Mouse (Mus musculus) MEL (cell line): ENCODE results near the gene Krt26. TPM values are rescaled to one million over a fixed set of nuclear protein-coding genes. Genes with fewer than 3 reads are reported as not detected.

Source experiments
- DNase-seq: peaks from one replicate; pipeline ENCODE4 v3.0.0; 2011; ENCODE audit warnings: low read depth, low spot score
- H3K27ac ChIP-seq: 2 replicates; pipeline ENCODE4 v1.5.1; 2012; ENCODE audit warnings: low read depth, mild to moderate bottlenecking, control low read depth, low read length, moderate library complexity; ENCODE audit not compliant: control insufficient read depth
- H3K27me3 ChIP-seq, 2 experiments: fragments of 150-350 bp in 1 of 2; sonication (generic) in 1 of 2; 2 replicates each; pipeline ENCODE4 v1.6.1; 2012; ENCODE audit warnings: low read length in 2 of 2, mild to moderate bottlenecking in 2 of 2, improper control_type of control experiment in 1 of 2, moderate library complexity in 1 of 2; ENCODE audit not compliant: insufficient read depth in 2 of 2, control insufficient read depth in 1 of 2
- H3K36me3 ChIP-seq, 2 experiments: 2 replicates each; pipeline ENCODE4 v1.6.1; 2012 to 2014; ENCODE audit warnings: low read length in 2 of 2, improper control_type of control experiment in 1 of 2, inconsistent platforms in 1 of 2, mild to moderate bottlenecking in 1 of 2; ENCODE audit not compliant: insufficient read depth in 2 of 2, control insufficient read depth in 1 of 2
- H3K4me1 ChIP-seq, 2 experiments: fragments of 150-350 bp in 1 of 2; sonication (generic) in 1 of 2; 2 replicates each; pipeline ENCODE4 v1.6.1; 2012; ENCODE audit warnings: low read length in 2 of 2, improper control_type of control experiment in 1 of 2, mild to moderate bottlenecking in 1 of 2; ENCODE audit not compliant: insufficient read depth in 2 of 2, control insufficient read depth in 1 of 2
- H3K4me3 ChIP-seq, 2 experiments: fragments of 150-350 bp in 1 of 2; sonication (generic) in 1 of 2; 2 replicates each; pipeline ENCODE4 v1.5.1; 2012; ENCODE audit warnings: low read depth in 2 of 2, low read length in 2 of 2, mild to moderate bottlenecking in 2 of 2, moderate library complexity in 2 of 2, control low read depth in 1 of 2, improper control_type of control experiment in 1 of 2; ENCODE audit not compliant: control insufficient read depth in 1 of 2, insufficient read depth in 1 of 2
- H3K79me2 ChIP-seq: 2 replicates; pipeline ENCODE4 v1.6.1; 2012; ENCODE audit warnings: mild to moderate bottlenecking, low read length, moderate library complexity; ENCODE audit not compliant: control insufficient read depth, poor library complexity, insufficient read depth
- H3K9ac ChIP-seq: 2 replicates; pipeline ENCODE4 v1.6.1; 2012; ENCODE audit warnings: low read depth, mild to moderate bottlenecking, control low read depth, low read length, moderate library complexity; ENCODE audit not compliant: control insufficient read depth, poor library complexity, severe bottlenecking
- H3K9me3 ChIP-seq: fragments of 150-350 bp; sonication (generic); replicated peaks from 2 replicates; pipeline ENCODE4 v1.6.1; 2012; ENCODE audit warnings: mild to moderate bottlenecking, low read length, improper control_type of control experiment, moderate library complexity; ENCODE audit not compliant: insufficient read depth
- BHLHE40 ChIP-seq: IDR thresholded peaks from 2 replicates; pipeline ENCODE4 v1.6.1; 2012; ENCODE audit warnings: low read depth, mild to moderate bottlenecking, inconsistent platforms, low read length, improper control_type of control experiment, borderline replicate concordance
- CHD1 ChIP-seq: IDR thresholded peaks from 2 replicates; pipeline ENCODE4 v1.6.1; 2012; ENCODE audit warnings: low read depth, mild to moderate bottlenecking, inconsistent platforms, low read length, improper control_type of control experiment
- CHD2 ChIP-seq: IDR thresholded peaks from 2 replicates; pipeline ENCODE4 v1.6.1; 2011; ENCODE audit warnings: low read length, improper control_type of control experiment
- CTCF ChIP-seq, 3 experiments: IDR thresholded peaks in 2 of 3; conservative IDR thresholded peaks in 1 of 3; 2 replicates each; pipeline ENCODE4 v1.5.1; 2011 to 2012; ENCODE audit warnings: low read length in 3 of 3, low read depth in 2 of 3, mild to moderate bottlenecking in 2 of 3, improper control_type of control experiment in 1 of 3, inconsistent platforms in 1 of 3, mixed read lengths in 1 of 3, moderate library complexity in 1 of 3; ENCODE audit not compliant: control insufficient read depth in 1 of 3, insufficient read depth in 1 of 3, poor library complexity in 1 of 3, severe bottlenecking in 1 of 3
- E2F4 ChIP-seq: IDR thresholded peaks from 2 replicates; pipeline ENCODE4 v1.6.1; 2011; ENCODE audit warnings: low read depth, low read length, improper control_type of control experiment, borderline replicate concordance
- ELF1 ChIP-seq: IDR thresholded peaks from 2 replicates; pipeline ENCODE4 v1.6.1; 2014; ENCODE audit warnings: low read depth, mild to moderate bottlenecking, inconsistent platforms, low read length, improper control_type of control experiment, moderate library complexity
- ETS1 ChIP-seq: IDR thresholded peaks from 2 replicates; pipeline ENCODE4 v1.6.1; 2012; ENCODE audit warnings: low read depth, mild to moderate bottlenecking, inconsistent platforms, low read length, improper control_type of control experiment, moderate library complexity
- GABPA ChIP-seq: IDR thresholded peaks from 2 replicates; pipeline ENCODE4 v1.6.1; 2012; ENCODE audit warnings: low read depth, mild to moderate bottlenecking, inconsistent platforms, low read length, improper control_type of control experiment, moderate library complexity
- GATA1 ChIP-seq: IDR thresholded peaks from 2 replicates; pipeline ENCODE4 v1.6.1; 2011; ENCODE audit warnings: low read depth, low read length, improper control_type of control experiment
- HCFC1 ChIP-seq: IDR thresholded peaks from 2 replicates; pipeline ENCODE4 v1.6.1; 2012; ENCODE audit warnings: low read depth, mild to moderate bottlenecking, inconsistent platforms, low read length, improper control_type of control experiment, moderate library complexity
- JUND ChIP-seq: IDR thresholded peaks from 2 replicates; pipeline ENCODE4 v1.6.1; 2011; ENCODE audit warnings: low read depth, mild to moderate bottlenecking, improper control_type of control experiment, low read length
- KAT2A ChIP-seq: conservative IDR thresholded peaks from 2 replicates; pipeline ENCODE4 v1.6.1; 2012; ENCODE audit warnings: low read depth, low read length, improper control_type of control experiment, inconsistent platforms
- MAFK ChIP-seq: IDR thresholded peaks from 2 replicates; pipeline ENCODE4 v1.6.1; 2011; ENCODE audit warnings: low read depth, mild to moderate bottlenecking, low read length, improper control_type of control experiment, borderline replicate concordance
- MAX ChIP-seq: IDR thresholded peaks from 2 replicates; pipeline ENCODE4 v1.6.1; 2011; ENCODE audit warnings: low read length, improper control_type of control experiment
- MAZ ChIP-seq: IDR thresholded peaks from 2 replicates; pipeline ENCODE4 v1.6.1; 2012; ENCODE audit warnings: low read depth, mild to moderate bottlenecking, inconsistent platforms, low read length, improper control_type of control experiment
- MXI1 ChIP-seq: IDR thresholded peaks from 2 replicates; pipeline ENCODE4 v1.6.1; 2011; ENCODE audit warnings: mild to moderate bottlenecking, low read depth, low read length, improper control_type of control experiment
- MYB ChIP-seq: IDR thresholded peaks from 2 replicates; pipeline ENCODE4 v1.6.1; 2011; ENCODE audit warnings: mild to moderate bottlenecking, low read depth, low read length, improper control_type of control experiment
- NRF1 ChIP-seq: IDR thresholded peaks from 2 replicates; pipeline ENCODE4 v1.6.1; 2014; ENCODE audit warnings: low read depth, mild to moderate bottlenecking, inconsistent platforms, low read length, improper control_type of control experiment, moderate library complexity; ENCODE audit not compliant: poor library complexity, insufficient read depth, severe bottlenecking
- POLR2A ChIP-seq, 2 experiments: IDR thresholded peaks; 2 replicates each; pipeline ENCODE4 v1.6.1; 2011 to 2012; ENCODE audit warnings: low read length in 2 of 2, mild to moderate bottlenecking in 2 of 2, control low read depth in 1 of 2, improper control_type of control experiment in 1 of 2, low read depth in 1 of 2, moderate library complexity in 1 of 2; ENCODE audit not compliant: control insufficient read depth in 1 of 2, insufficient read depth in 1 of 2, poor library complexity in 1 of 2
- POLR2AphosphoS2 ChIP-seq: IDR thresholded peaks from 2 replicates; pipeline ENCODE4 v1.6.1; 2011; ENCODE audit warnings: low read length, improper control_type of control experiment
- POLR2AphosphoS5 ChIP-seq: IDR thresholded peaks from 2 replicates; pipeline ENCODE4 v1.6.1; 2012; ENCODE audit warnings: low read depth, borderline replicate concordance, mild to moderate bottlenecking, inconsistent platforms, low read length, moderate library complexity, mixed read lengths
- RAD21 ChIP-seq: IDR thresholded peaks from 2 replicates; pipeline ENCODE4 v1.6.1; 2011; ENCODE audit warnings: mild to moderate bottlenecking, low read depth, low read length, improper control_type of control experiment
- RCOR1 ChIP-seq: IDR thresholded peaks from 2 replicates; pipeline ENCODE4 v1.6.1; 2012; ENCODE audit warnings: low read depth, mild to moderate bottlenecking, inconsistent platforms, low read length, improper control_type of control experiment
- TAL1 ChIP-seq: IDR thresholded peaks from 2 replicates; pipeline ENCODE4 v1.6.1; 2012; ENCODE audit warnings: mild to moderate bottlenecking, inconsistent platforms, low read length, moderate library complexity, mixed read lengths
- UBTF ChIP-seq: IDR thresholded peaks from 2 replicates; pipeline ENCODE4 v1.6.1; 2012; ENCODE audit warnings: low read depth, mild to moderate bottlenecking, inconsistent platforms, low read length, improper control_type of control experiment, moderate library complexity, borderline replicate concordance; ENCODE audit not compliant: insufficient read depth
- USF1 ChIP-seq: IDR thresholded peaks from 2 replicates; pipeline ENCODE4 v1.6.1; 2014; ENCODE audit warnings: low read depth, mild to moderate bottlenecking, inconsistent platforms, low read length, improper control_type of control experiment, moderate library complexity
- ZC3H11A ChIP-seq: IDR thresholded peaks from 2 replicates; pipeline ENCODE4 v1.6.1; 2012; ENCODE audit warnings: low read depth, mild to moderate bottlenecking, inconsistent platforms, low read length, improper control_type of control experiment
- ZKSCAN1 ChIP-seq: IDR thresholded peaks from 2 replicates; pipeline ENCODE4 v1.6.1; 2012; ENCODE audit warnings: low read depth, mild to moderate bottlenecking, inconsistent platforms, low read length, improper control_type of control experiment, moderate library complexity
- ZMIZ1 ChIP-seq: IDR thresholded peaks from 2 replicates; pipeline ENCODE4 v1.6.1; 2012; ENCODE audit warnings: low read depth, mild to moderate bottlenecking, inconsistent platforms, low read length, improper control_type of control experiment, moderate library complexity
- polyA plus RNA-seq, 2 experiments: library from polyadenylated mRNA; stranded (reverse) in 1 of 2; unstranded in 1 of 2; fragments of >175 nt in 1 of 2; fragments of >200 nt in 1 of 2; gene quantifications; 2 replicates each; pipeline versions ENCODE4 v1.2.1 to v1.2.4; 2012; ENCODE audit warnings: low replicate concordance in 2 of 2, low read depth in 1 of 2; ENCODE audit not compliant: insufficient read length in 2 of 2, insufficient read depth in 1 of 2, missing spikeins in 1 of 2
- total RNA-seq: library from RNA; depleted of rRNA; stranded (reverse); fragments of 300-350 nt; gene quantifications from 2 replicates; pipeline ENCODE4 v1.2.3, GENCODE M21; 2012

Gene Krt26
- total and polyA plus RNA-seq, 3 experiments: not detected

GRCm38 (mm10) chr11:99284833-99285312 is 52.9 kb downstream of the Krt26 start, which contains the start of gene Krt24:
TSS of gene Krt24 (minus strand) at chr11:99285262.
- TF ChIP-seq ETS1 (no peak), NRF1 (no peak), MAZ (no peak), CHD2 (no peak), MAX (no peak), HCFC1 (no peak), POLR2AphosphoS2 (no peak), GATA1 (no peak), ELF1 (no peak), ZC3H11A (no peak), CTCF (IDR thresholded peaks at IDR 0.05 in 2 of 3, conservative IDR thresholded peaks at IDR 0.05 in 1 of 3; ENCODE audit: control insufficient read depth in 1 of 3, insufficient read depth in 1 of 3, low read depth in 2 of 3, low read length in 3 of 3, poor library complexity in 1 of 3, severe bottlenecking in 1 of 3) (no peak), MXI1 (no peak), MYB (no peak), POLR2AphosphoS5 (no peak), UBTF (no peak), E2F4 (no peak), ZMIZ1 (no peak)
- no peaks in the 10 kb centered on the region for H3K79me2 ChIP-seq
- no peak within 1 kb of the TSS for H3K27ac ChIP-seq
- no peak within 1 kb of the TSS for H3K9ac ChIP-seq
- H3K9me3 ChIP-seq: no peaks in the 10 kb centered on the region
- peaks cover 7 to 18% of the 10 kb centered on the region in 2 experiments for H3K27me3 ChIP-seq
- no peaks in the 10 kb centered on the region for H3K4me1 ChIP-seq
- H3K36me3 ChIP-seq: no peaks in the 10 kb centered on the region
- no peak within 1 kb of the TSS for H3K4me3 ChIP-seq
- DNase-seq: no peak

- no peak overlapping the region for H3K27ac ChIP-seq
- H3K79me2 ChIP-seq: no peaks in the 10 kb centered on the region
- peaks cover 11 to 20% of the 10 kb centered on the region in 2 experiments for H3K27me3 ChIP-seq
- no peak overlapping the region for H3K9ac ChIP-seq
- no peak for TF ChIP-seq MAFK
- no peak for TF ChIP-seq RAD21
- no peak for TF ChIP-seq GABPA
- no peak for TF ChIP-seq CHD1
- TF ChIP-seq USF1: no peak
- TF ChIP-seq KAT2A: no peak
- no peak for TF ChIP-seq UBTF
- TF ChIP-seq E2F4: no peak
- no peak for TF ChIP-seq ELF1
- no peak for TF ChIP-seq RCOR1
- no peak for TF ChIP-seq TAL1
- no peak for TF ChIP-seq MXI1
- no peak for TF ChIP-seq HCFC1
- TF ChIP-seq ETS1: no peak
- TF ChIP-seq POLR2AphosphoS2: no peak
- no peak for TF ChIP-seq JUND
- no peak for TF ChIP-seq GATA1
- TF ChIP-seq BHLHE40: no peak
- TF ChIP-seq ZKSCAN1: no peak
- no peak for TF ChIP-seq POLR2A (IDR thresholded peaks at IDR 0.05; ENCODE audit: control insufficient read depth in 1 of 2, insufficient read depth in 1 of 2, low read depth in 1 of 2, low read length in 2 of 2, poor library complexity in 1 of 2)
- H3K36me3 ChIP-seq: no peaks in the 10 kb centered on the region
- H3K4me3 ChIP-seq: no peak overlapping the region
- DNase-seq: no peak
- no peaks in the 10 kb centered on the region for H3K9me3 ChIP-seq
- H3K4me1 ChIP-seq: no peaks in the 10 kb centered on the region
These were observed 53.8 kb downstream of the Krt26 start for GRCm38 (mm10) chr11:99284011-99284410.
